Mouse (Mus musculus): ENCODE results near the gene Wsb1.

- TF ChIP-seq CTCF (IDR thresholded peaks at IDR 0.05; ENCODE audit: extremely low read depth, insufficient read depth, low read length) (no peak), POLR2A (IDR thresholded peaks at IDR 0.05; ENCODE audit: extremely low read depth, insufficient read depth, low read length) (no peak)
Observed at GRCm38 (mm10) chr11:79273757-79274156, 19.3 kb upstream of the Wsb1 start.
